Mouse (Mus musculus) adipocyte (in vitro differentiated cells): Measurements from ENCODE around the gene Srgap1.

Source experiments
- DNase-seq: peaks from one replicate; pipeline ENCODE4 v3.0.0-alpha.2; 2016; ENCODE audit warnings: low spot score

The Srgap1 gene

GRCm38 (mm10) chr10:121764469-121765173 is 282.5 kb downstream of the Srgap1 start:
- no peak for DNase-seq

GRCm38 (mm10) chr10:121763191-121763590 is 283.9 kb downstream of the Srgap1 start:
- DNase-seq, result no peak

- DNase-seq, result no peak
These were observed 285.0 kb downstream of the Srgap1 start for GRCm38 (mm10) chr10:121762141-121762540.

- DNase-seq, result no peak
These were observed 288.0 kb downstream of the Srgap1 start for GRCm38 (mm10) chr10:121759095-121759494.

- peak; percentile 21 for DNase-seq
These were observed 290.4 kb downstream of the Srgap1 start for GRCm38 (mm10) chr10:121756677-121757076.

- DNase-seq, result no peak
These were observed 291.3 kb downstream of the Srgap1 start for GRCm38 (mm10) chr10:121755822-121756221.

- DNase-seq, result no peak
These were observed 292.9 kb downstream of the Srgap1 start for GRCm38 (mm10) chr10:121754237-121754636.

GRCm38 (mm10) chr10:121750175-121750574 is 296.9 kb downstream of the Srgap1 start:
- no peak for DNase-seq

GRCm38 (mm10) chr10:121742336-121742735 is 304.8 kb downstream of the Srgap1 start:
- DNase-seq, result no peak

GRCm38 (mm10) chr10:121739548-121740505 is 307.3 kb downstream of the Srgap1 start, which contains the start of gene BC048403:
Gene BC048403, plus strand, starts transcription at chr10:121739937.
- peak; percentile 71 for DNase-seq

GRCm38 (mm10) chr10:121737256-121737655 is 309.9 kb downstream of the Srgap1 start:
- DNase-seq, result no peak

GRCm38 (mm10) chr10:121732542-121732941 is 314.6 kb downstream of the Srgap1 start:
- no peak for DNase-seq

GRCm38 (mm10) chr10:121731048-121731725 is 315.9 kb downstream of the Srgap1 start:
- no peak for DNase-seq
